Mouse (Mus musculus): ENCODE measurements around the gene Clip2. TPM values are rescaled to one million over a fixed set of nuclear protein-coding genes. Genes with fewer than 3 reads are reported as not detected.

The Clip2 gene
- total RNA-seq (2023): 10 to 100 TPM; 12.6 to 12.8 TPM

GRCm38 (mm10) chr5:134552110-134552972, at the start of gene Clip2:
Gene Clip2, minus strand, starts transcription at chr5:134552434.

GRCm38 (mm10) chr5:134581146-134581545, 28.9 kb upstream of the Clip2 start, which contains the start of gene Rfc2:
Gene Rfc2, plus strand, starts transcription at chr5:134581366.

GRCm38 (mm10) chr5:134560071-134560449, 7.8 kb upstream of the Clip2 start, which contains the start of gene Syna:
Gene Syna, minus strand, starts transcription at chr5:134560171.

GRCm38 (mm10) chr5:134456503-134456962, 95.7 kb downstream of the Clip2 start, which contains the start of gene Gtf2ird1:
Gene Gtf2ird1, minus strand, starts transcription at chr5:134456716.

Other genes with a start within 250 kb of the Clip2 start
- gene Gtf2i, start 237.7 kb downstream of the Clip2 start, total RNA-seq (2023): 10 to 100 TPM; 44.5 to 52.9 TPM
- gene Gtf2ird1, start 95.7 kb downstream of the Clip2 start, total RNA-seq (2023): 10 to 100 TPM; 58.6 to 74.0 TPM
- not detected for gene Syna, start 7.7 kb upstream of the Clip2 start, total RNA-seq (2023)
- 10 to 100 TPM; 53.0 to 62.0 TPM for gene Rfc2, start 28.9 kb upstream of the Clip2 start, total RNA-seq (2023)
- 100 to 1,000 TPM; 103 to 114 TPM for gene Lat2, start 62.6 kb upstream of the Clip2 start, total RNA-seq (2023)
- gene Eif4h, start 87.1 kb upstream of the Clip2 start, total RNA-seq (2023): 100 to 1,000 TPM; 233 to 241 TPM
- 10 to 100 TPM; 33.3 to 36.0 TPM for gene Limk1, start 136.2 kb upstream of the Clip2 start, total RNA-seq (2023)
- gene Eln, start 194.9 kb upstream of the Clip2 start, total RNA-seq (2023): under 1 TPM in 1 of 2 experiments, not detected in 1; 0.37 TPM